Mouse (Mus musculus) induced T-regulatory cell, adult 2 months (primary cell): ENCODE data around the gene Setd4.
A peak's percentile ranks its signal among the peaks of the same experiment; 100 is the strongest.
"Not testable (repeated sequence)": the region's sequence is repeated elsewhere in the genome, so short reads cannot be mapped to it uniquely, and the experiment has no call there.

Source experiments
- DNase-seq: peaks from one replicate; pipeline ENCODE4 v3.0.0-alpha.2; 2012; ENCODE audit warnings: low read depth

Gene Setd4

GRCm38 (mm10) chr16:93603439-93604212 lies at the start of gene Setd4:
Setd4 (minus strand) TSS chr16:93604063.
- peak; percentile 92 for DNase-seq

GRCm38 (mm10) chr16:93648441-93649183 lies 44.7 kb upstream of the Setd4 start:
- no peak for DNase-seq

GRCm38 (mm10) chr16:93644006-93644405 lies 40.1 kb upstream of the Setd4 start:
- DNase-seq = no peak

GRCm38 (mm10) chr16:93627761-93628400 lies 24.0 kb upstream of the Setd4 start, which contains the start of gene Gm5678:
Gm5678 (plus strand) TSS chr16:93628097.
- DNase-seq = no peak

- no peak for DNase-seq
Measured at GRCm38 (mm10) chr16:93626745-93627144, 22.9 kb upstream of the Setd4 start.

- no peak for DNase-seq
Measured at GRCm38 (mm10) chr16:93624671-93625070, 20.8 kb upstream of the Setd4 start.

GRCm38 (mm10) chr16:93623759-93624158 lies 19.9 kb upstream of the Setd4 start:
- not testable (repeated sequence) for DNase-seq

GRCm38 (mm10) chr16:93615118-93615870 lies 11.4 kb upstream of the Setd4 start:
- DNase-seq = peak; percentile 85

GRCm38 (mm10) chr16:93610961-93611360 lies 7.1 kb upstream of the Setd4 start:
- DNase-seq = no peak

- DNase-seq = no peak
Measured at GRCm38 (mm10) chr16:93609796-93610195, 5.9 kb upstream of the Setd4 start.

- peak; percentile 32 for DNase-seq
Measured at GRCm38 (mm10) chr16:93608731-93609130, 4.9 kb upstream of the Setd4 start.

GRCm38 (mm10) chr16:93607669-93608101 lies 3.8 kb upstream of the Setd4 start:
- DNase-seq = peak; percentile 95

- no peak for DNase-seq
Measured at GRCm38 (mm10) chr16:93606146-93606545, 2.3 kb upstream of the Setd4 start.

GRCm38 (mm10) chr16:93605553-93605952 lies 1.7 kb upstream of the Setd4 start, which contains the start of gene Cbr1:
Cbr1 (plus strand) TSS chr16:93605853.
- DNase-seq = no peak

GRCm38 (mm10) chr16:93604481-93604969 lies 662 bp upstream of the Setd4 start:
- DNase-seq = no peak

- DNase-seq = no peak
Measured at GRCm38 (mm10) chr16:93599461-93599860, 4.4 kb downstream of the Setd4 start.

- DNase-seq = no peak
Measured at GRCm38 (mm10) chr16:93597551-93597950, 6.3 kb downstream of the Setd4 start.

- DNase-seq = no peak
Measured at GRCm38 (mm10) chr16:93596807-93597206, 7.1 kb downstream of the Setd4 start.

- no peak for DNase-seq
Measured at GRCm38 (mm10) chr16:93595766-93596165, 8.1 kb downstream of the Setd4 start.

- no peak for DNase-seq
Measured at GRCm38 (mm10) chr16:93594448-93594847, 9.4 kb downstream of the Setd4 start.

GRCm38 (mm10) chr16:93593406-93593805 lies 10.5 kb downstream of the Setd4 start:
- DNase-seq = no peak

GRCm38 (mm10) chr16:93592711-93593110 lies 11.2 kb downstream of the Setd4 start:
- no peak for DNase-seq
